ENCODE assay signal across 9 mouse cellular contexts in the genomic region with DNA sequence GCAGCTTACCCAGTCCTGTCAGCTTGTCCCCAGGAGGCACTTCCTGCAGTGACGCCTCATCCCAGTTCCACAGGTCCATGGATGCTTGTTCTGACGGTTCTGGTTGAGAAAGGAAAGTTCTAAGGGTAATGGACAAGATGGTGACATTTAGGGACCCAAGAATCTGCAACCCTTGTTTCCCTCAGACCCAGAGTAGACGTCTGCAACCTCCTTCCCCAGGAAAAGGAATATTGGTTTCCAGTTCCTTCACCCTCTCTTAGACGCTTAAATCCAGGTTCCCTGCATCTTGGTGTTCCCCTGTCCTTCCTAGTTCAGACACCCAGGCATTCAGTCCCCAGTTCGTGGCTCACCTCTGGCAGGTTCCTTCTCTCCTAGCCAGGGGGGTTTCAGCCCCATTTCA. TPM values are rescaled to one million over a fixed set of nuclear protein-coding genes. Genes with fewer than 3 reads are reported as not detected.
DNase-seq lines count a peak whose midpoint lies in the region; ATAC-seq and TF ChIP-seq lines count a peak whose summit lies in the region.
"Had no signal": no experiment of that assay in that cellular context is flagged by ENCODE, and none has a peak within 500 bp of the region (broad histone marks: within the 10 kb centered on the region; RNA-seq: fewer than 3 reads in every experiment).

A gene (minus strand): TSS at position 101 of the 400 bp plus-strand sequence.

- H3K9me3 ChIP-seq in kidney, postnatal 0 days (replicated peaks; ENCODE audit: low read length): no peaks in the 10 kb centered on the region
- H3K9me3 ChIP-seq in forebrain, embryonic 11.5 days (ENCODE audit: control insufficient read depth, low read length): no peaks in the 10 kb centered on the region
- H3K9me3 ChIP-seq in limb, embryonic 11.5 days (ENCODE audit: control insufficient read depth, low read length): no peaks in the 10 kb centered on the region
- H3K9me3 ChIP-seq in neural tube, embryonic 13.5 days: no peaks in the 10 kb centered on the region

- H3K27ac ChIP-seq in kidney, postnatal 0 days: no peak within 1 kb of the TSS
- no peak within 1 kb of the TSS for H3K27ac ChIP-seq in forebrain, embryonic 11.5 days (ENCODE audit: low read depth, low read length)
- H3K27ac ChIP-seq in limb, embryonic 11.5 days (replicated peaks; ENCODE audit: low read depth, low read length): no peak within 1 kb of the TSS
- no peak within 1 kb of the TSS for H3K27ac ChIP-seq in neural tube, embryonic 13.5 days (replicated peaks)

- peaks cover 4% of the 10 kb centered on the region; the same call in 1 of the 2 replicates for H3K4me1 ChIP-seq in kidney, postnatal 0 days (replicated peaks; ENCODE audit: insufficient read depth, low read length)
- peaks cover 7% of the 10 kb centered on the region; the same call in 1 of the 2 replicates for H3K4me1 ChIP-seq in forebrain, embryonic 11.5 days (replicated peaks; ENCODE audit: control insufficient read depth, insufficient read depth, low read length)
- peaks cover 3% of the 10 kb centered on the region; the same call in 1 of the 2 replicates for H3K4me1 ChIP-seq in limb, embryonic 11.5 days (ENCODE audit: control insufficient read depth, insufficient read depth, low read length)
- peaks cover 11% of the 10 kb centered on the region for H3K4me1 ChIP-seq in neural tube, embryonic 13.5 days (replicated peaks)

- H3K9ac ChIP-seq in kidney, postnatal 0 days (ENCODE audit: low read depth, low read length): no peak within 1 kb of the TSS
- H3K9ac ChIP-seq in forebrain, embryonic 11.5 days (ENCODE audit: low read length): no peak within 1 kb of the TSS; the same call in 1 of the 2 replicates
- 0 out of 2 replicates have a peak within 1 kb of the TSS, but pooled peaks have one; percentile 18 for H3K9ac ChIP-seq in limb, embryonic 11.5 days (ENCODE audit: low read length)
- H3K9ac ChIP-seq in neural tube, embryonic 13.5 days: no peak within 1 kb of the TSS

- 5% methylated on average over 5 of the region's 5 CpGs for WGBS in kidney, postnatal 0 days
- WGBS in forebrain, embryonic 11.5 days: 6% methylated on average over 5 of the region's 5 CpGs
- WGBS in limb, embryonic 11.5 days: 4% methylated on average over 5 of the region's 5 CpGs
- 6% methylated on average over 5 of the region's 5 CpGs for WGBS in neural tube, embryonic 13.5 days

- no peak for TF ChIP-seq CTCF in kidney, postnatal 0 days (IDR thresholded peaks at IDR 0.05; ENCODE audit: low read depth)

- no peak for ATAC-seq in kidney, postnatal 0 days (replicated peaks; ENCODE audit: low FRiP score, low read depth)
- no peak for ATAC-seq in forebrain, embryonic 11.5 days (replicated peaks; ENCODE audit: low FRiP score)
- no peak for ATAC-seq in limb, embryonic 11.5 days (ENCODE audit: insufficient number of reproducible peaks, low FRiP score, low TSS enrichment, low read depth)
- ATAC-seq in neural tube, embryonic 13.5 days (ENCODE audit: low read depth): no peak

- H3K4me2 ChIP-seq in kidney, postnatal 0 days (ENCODE audit: low read length): peak within 1 kb of the TSS; percentile 38
- H3K4me2 ChIP-seq in forebrain, embryonic 11.5 days (ENCODE audit: low read depth, low read length, severe bottlenecking): 0 out of 2 replicates have a peak within 1 kb of the TSS, but pooled peaks have one; percentile 24
- peak within 1 kb of the TSS; percentile 11; the same call in 1 of the 2 replicates for H3K4me2 ChIP-seq in limb, embryonic 11.5 days (ENCODE audit: low read depth, severe bottlenecking)
- peak within 1 kb of the TSS; percentile 36 for H3K4me2 ChIP-seq in neural tube, embryonic 13.5 days

- peaks cover 39% of the 10 kb centered on the region for H3K27me3 ChIP-seq in kidney, postnatal 0 days (ENCODE audit: insufficient read depth, low read length)
- peaks cover 44% of the 10 kb centered on the region for H3K27me3 ChIP-seq in forebrain, embryonic 11.5 days (ENCODE audit: control insufficient read depth, insufficient read depth, low read length)
- peaks cover 33% of the 10 kb centered on the region for H3K27me3 ChIP-seq in limb, embryonic 11.5 days (ENCODE audit: control insufficient read depth, insufficient read depth, low read length)
- peaks cover 74% of the 10 kb centered on the region for H3K27me3 ChIP-seq in neural tube, embryonic 13.5 days

- H3K4me3 ChIP-seq in kidney, postnatal 0 days (replicated peaks; ENCODE audit: low read depth, low read length): peak within 1 kb of the TSS; percentile 16
- H3K4me3 ChIP-seq in forebrain, embryonic 11.5 days (ENCODE audit: low read depth, low read length): peak within 1 kb of the TSS; percentile 12; the same call in 1 of the 2 replicates
- H3K4me3 ChIP-seq in limb, embryonic 11.5 days (ENCODE audit: low read depth, low read length): peak within 1 kb of the TSS; percentile 19; the same call in 1 of the 2 replicates
- H3K4me3 ChIP-seq in neural tube, embryonic 13.5 days: peak within 1 kb of the TSS; percentile 8; the same call in 1 of the 2 replicates

- DNase-seq in kidney, postnatal 0 days (ENCODE audit: low spot score): no peak
- DNase-seq in kidney, postnatal 10 days: no peak
- DNase-seq in forebrain, embryonic 11.5 days (ENCODE audit: low spot score): no peak
- DNase-seq in limb, embryonic 11.5 days (ENCODE audit: low spot score): no peak
- DNase-seq in adrenal gland, postnatal 4 days (ENCODE audit: low spot score in 2 of 2): no peak
- no peak for DNase-seq in T-cell, adult 2 months (ENCODE audit: low spot score)
- DNase-seq in adrenal gland, adult 2 months: no peak
- DNase-seq: kidney, postnatal 36 days had no signal

- H3K36me3 ChIP-seq in kidney, postnatal 0 days (ENCODE audit: insufficient read depth, low read length): peaks cover 7% of the 10 kb centered on the region; the same call in 1 of the 2 replicates
- H3K36me3 ChIP-seq in forebrain, embryonic 11.5 days (ENCODE audit: control insufficient read depth, insufficient read depth, low read length): no peaks in the 10 kb centered on the region
- no peaks in the 10 kb centered on the region for H3K36me3 ChIP-seq in limb, embryonic 11.5 days (ENCODE audit: control insufficient read depth, insufficient read depth, low read length)
- peaks cover 9% of the 10 kb centered on the region for H3K36me3 ChIP-seq in neural tube, embryonic 13.5 days

RNA-seq across cellular contexts. Expression of the gene that starts here (rescaled TPM):
- polyA plus RNA-seq in kidney, postnatal 0 days (2015; fragmentation: Nextera tagmentation; extraction: Ambion mirVana): not detected in 2 replicates
- polyA plus RNA-seq in forebrain, embryonic 11.5 days (2014; fragmentation: Nextera tagmentation; extraction: Ambion mirVana): not detected in 2 replicates
- 0.19 and 0.43 TPM in 2 replicates for polyA plus RNA-seq in limb, embryonic 11.5 days (2014; fragmentation: Nextera tagmentation; extraction: Ambion mirVana)
- not detected in 2 replicates for polyA plus RNA-seq in neural tube, embryonic 13.5 days (2015; fragmentation: Nextera tagmentation; extraction: Ambion mirVana)
- total RNA-seq in adrenal gland, postnatal 4 days (2021): not detected
- total RNA-seq in adrenal gland, adult 2 months (2021): not detected
- polyA plus RNA-seq in adrenal gland, adult 2 months (2012; rRNA removed): not detected in 2 replicates
